Mouse (Mus musculus): Measurements from ENCODE around the gene Itgb3. TPM values are rescaled to one million over a fixed set of nuclear protein-coding genes. Genes with fewer than 3 reads are reported as not detected.
"Not testable (repeated sequence)": the region's sequence is repeated elsewhere in the genome, so short reads cannot be mapped to it uniquely, and the experiment has no call there.

Gene Itgb3
- 1 to 10 TPM; 1.1 to 1.8 TPM for total RNA-seq (2021)

DNA sequence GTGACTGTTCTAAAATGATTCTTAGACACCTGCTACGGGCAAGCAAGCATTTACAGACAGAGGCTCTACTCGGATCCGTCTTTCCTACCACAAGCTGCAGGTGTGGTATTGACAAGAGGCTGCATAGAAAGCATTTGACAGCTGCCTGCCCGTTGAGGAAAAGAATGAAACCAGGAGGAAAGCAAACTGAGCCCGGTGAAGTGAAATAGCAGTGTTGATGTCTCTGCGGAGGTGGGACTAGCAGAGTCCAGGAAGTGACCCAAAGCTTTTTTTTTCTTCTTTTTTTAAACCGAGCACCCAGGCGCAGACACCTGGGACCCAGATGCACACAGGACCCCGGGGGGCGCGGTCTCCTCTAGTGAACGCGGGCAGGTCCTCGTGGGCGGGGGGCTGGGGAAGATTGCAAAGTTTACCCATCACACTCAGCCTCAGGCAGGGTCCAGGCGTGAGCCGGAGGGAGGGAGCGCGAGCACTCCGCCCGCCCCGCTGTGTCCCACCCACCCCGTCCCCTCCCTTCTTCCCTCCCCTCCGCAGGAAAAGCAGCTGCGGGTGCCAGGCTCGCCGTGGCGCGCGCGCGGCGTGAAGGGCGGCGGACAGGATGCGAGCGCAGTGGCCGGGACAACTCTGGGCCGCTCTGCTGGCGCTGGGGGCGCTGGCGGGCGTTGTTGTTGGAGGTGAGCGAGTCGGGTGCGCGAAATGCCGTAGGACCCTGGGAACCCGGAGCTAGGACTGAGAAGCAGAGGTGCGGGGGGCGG lies at the start of gene Itgb3:
Gene Itgb3, plus strand, starts transcription at position 510 of the 755 bp plus-strand sequence.
- peak; percentile 18 to 46 for DNase-seq (ENCODE audit: extremely low spot score in 1 of 2, low spot score in 1 of 2)

DNA sequence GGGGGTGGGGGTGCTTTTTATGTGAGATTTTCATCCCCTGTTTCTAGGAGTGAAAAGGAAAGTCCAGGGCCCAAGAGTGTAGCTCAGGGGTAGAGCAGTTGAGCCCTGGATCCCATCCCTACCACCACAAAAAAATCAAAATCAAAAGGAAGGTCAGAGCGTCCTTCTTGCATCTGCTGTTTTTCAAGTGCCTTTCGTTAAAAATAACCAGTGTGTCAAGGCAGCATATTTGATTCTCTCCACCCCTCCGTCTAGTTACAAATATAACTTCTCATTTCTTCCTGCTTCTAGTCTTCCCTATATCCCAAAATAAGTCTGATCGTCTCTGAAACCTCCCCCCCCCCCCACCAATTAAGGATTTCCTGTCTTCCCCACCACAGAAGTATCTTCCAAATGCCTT lies 49.7 kb upstream of the Itgb3 start:
- DNase-seq (ENCODE audit: extremely low spot score in 1 of 2, low spot score in 1 of 2), result no peak

DNA sequence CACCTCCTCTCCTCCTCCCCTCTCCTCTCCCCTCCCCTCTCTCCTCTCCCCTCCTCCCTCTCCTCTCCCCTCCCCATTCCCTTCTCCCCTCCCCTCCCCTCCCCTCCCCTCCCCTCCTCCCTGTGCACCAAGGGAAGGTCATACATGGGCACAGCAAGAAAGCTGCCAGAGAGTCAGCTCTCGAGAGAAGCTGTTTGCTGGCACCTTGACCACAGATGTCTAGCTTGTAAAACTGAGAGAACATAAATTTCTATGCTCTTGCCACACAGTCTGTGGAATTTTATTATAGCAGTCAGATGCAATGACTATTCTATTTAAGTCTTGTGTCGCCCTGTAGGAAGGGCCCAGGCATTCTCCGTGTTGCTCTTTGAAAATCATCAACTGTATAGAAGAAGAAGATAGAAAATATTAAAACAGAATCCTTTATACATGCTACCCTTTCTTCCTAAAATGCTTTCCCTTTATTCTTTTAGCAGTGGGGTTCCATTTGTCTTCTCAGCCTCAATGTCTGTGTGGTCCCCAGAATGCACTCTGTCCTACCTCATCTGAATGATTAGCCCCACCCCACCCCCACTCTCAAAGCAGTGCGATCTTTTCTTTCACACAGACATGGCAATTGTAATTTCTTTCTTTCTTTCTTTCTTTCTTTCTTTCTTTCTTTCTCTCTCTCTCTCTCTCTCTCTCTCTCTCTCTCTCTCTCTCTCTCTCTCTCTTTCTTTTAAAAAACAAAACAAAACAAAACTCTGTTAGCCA lies 49.0 kb upstream of the Itgb3 start:
- no peak for DNase-seq (ENCODE audit: extremely low spot score in 1 of 2, low spot score in 1 of 2)

DNA sequence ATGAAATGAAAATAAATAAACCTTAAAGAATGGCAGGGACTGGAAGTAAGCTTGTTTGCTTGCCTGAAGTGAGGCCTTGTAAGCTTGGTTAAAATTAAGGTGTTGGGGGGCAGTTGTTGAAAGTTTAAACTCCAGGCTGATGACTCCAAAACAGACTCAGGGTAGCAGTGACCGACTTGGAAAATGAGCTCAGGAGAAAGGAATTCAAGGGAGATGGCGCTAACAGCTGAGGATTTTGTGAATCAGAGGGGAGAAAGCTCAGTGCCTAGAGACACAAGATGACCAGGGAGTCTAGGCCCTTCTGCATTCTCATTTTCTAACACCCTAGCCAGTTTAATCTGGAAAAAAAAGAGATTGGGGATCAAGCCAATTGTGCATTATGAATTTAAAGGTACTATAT lies 46.8 kb upstream of the Itgb3 start:
- DNase-seq (ENCODE audit: extremely low spot score in 1 of 2, low spot score in 1 of 2), result no peak

DNA sequence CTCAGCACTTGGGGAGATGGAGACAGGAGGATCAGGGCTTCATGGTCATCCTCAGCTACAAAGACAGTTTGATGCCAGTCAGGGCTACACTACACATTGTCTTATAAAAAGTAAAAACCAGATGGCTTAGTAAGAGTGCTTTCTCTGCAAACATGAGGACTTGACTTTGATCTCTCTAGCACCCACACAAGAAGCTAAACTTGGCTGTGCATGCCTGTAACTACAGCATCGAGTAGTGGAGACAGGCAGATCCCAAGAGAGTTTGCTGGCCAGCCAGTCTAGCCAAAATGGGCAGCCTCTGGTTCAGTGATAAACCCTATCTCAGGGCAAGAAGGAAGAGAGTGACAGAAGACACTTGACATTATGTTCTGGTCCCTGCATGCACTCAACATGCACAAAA lies 44.3 kb upstream of the Itgb3 start:
- DNase-seq (ENCODE audit: extremely low spot score in 1 of 2, low spot score in 1 of 2), result no peak

DNA sequence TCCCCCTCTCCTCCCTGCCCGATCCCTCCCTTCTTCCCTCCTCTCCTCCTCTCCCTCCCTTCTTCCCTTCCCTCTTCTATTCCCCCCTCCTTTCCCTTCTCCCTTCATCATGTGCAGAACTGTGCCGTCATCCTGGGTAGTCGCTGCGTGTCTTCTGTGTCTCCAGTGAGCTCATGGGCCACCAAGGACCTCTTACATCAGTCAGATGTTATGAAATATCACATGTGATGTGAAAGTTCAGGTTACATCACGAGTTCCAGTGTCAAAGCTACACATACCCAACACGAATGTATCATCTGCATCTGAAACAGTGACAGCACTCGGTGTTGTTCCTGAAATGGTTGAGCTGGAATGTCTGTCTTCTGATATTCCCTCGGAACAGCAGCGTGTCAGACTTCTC lies 42.6 kb upstream of the Itgb3 start:
- no peak for DNase-seq (ENCODE audit: extremely low spot score in 1 of 2, low spot score in 1 of 2)

DNA sequence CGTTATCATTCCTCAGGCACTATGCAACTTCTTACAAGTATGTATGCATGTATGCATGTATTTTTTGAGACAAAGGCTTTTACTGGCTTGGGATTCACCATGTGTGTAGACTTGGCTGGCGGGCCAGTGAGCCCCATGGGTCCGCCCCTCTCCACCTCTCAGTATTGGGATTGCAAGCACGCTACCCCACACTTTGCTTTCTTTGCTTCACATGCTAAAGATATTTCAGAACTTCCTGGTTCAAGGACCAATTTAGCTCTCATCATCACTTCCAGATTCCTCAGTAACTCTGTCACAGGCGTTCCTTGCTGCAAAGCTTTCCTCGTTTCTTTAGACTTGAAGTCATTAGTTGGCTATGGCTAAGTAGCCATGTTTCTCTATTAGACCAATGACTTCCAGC lies 41.7 kb upstream of the Itgb3 start:
- no peak for DNase-seq (ENCODE audit: extremely low spot score in 1 of 2, low spot score in 1 of 2)

DNA sequence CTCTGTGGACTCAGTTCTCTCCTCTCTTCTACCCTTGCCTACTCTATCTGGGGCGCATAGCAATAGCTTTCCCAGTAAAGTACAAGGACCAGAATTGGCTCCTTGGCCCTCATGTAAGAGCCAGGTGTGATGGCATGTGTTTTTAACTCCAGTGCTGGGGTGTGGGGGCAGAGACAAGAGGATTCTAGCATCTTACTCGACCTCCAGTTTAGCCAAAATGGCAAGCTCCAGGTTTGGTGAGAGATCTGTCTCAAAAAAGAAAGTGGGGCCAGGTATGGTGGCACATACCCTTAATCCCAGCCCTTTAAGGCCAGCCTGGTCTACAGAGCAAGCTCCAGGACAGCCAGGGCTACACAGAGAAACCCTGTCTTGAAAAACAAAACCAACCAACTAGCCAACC lies 41.0 kb upstream of the Itgb3 start:
- no peak for DNase-seq (ENCODE audit: extremely low spot score in 1 of 2, low spot score in 1 of 2)

DNA sequence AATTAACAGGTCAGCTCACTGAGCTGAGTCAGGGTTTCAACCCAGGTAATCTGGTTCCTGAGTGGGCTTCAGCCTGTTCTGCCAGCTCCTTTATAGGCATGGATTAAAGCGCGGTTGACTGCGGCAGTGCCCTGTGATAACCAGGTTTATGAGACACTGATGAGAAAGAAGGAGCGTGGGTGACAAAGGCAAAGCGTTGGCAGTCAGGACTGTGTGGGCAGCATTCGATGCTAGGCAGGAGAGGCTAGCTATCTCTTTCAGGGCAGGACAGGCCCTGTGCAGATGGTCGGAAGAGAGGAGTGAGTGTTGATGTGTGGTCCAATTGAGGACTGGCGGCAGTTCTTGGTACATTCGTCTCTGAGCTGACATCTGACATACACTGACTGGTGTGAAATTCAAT lies 40.1 kb upstream of the Itgb3 start:
- no peak for DNase-seq (ENCODE audit: extremely low spot score in 1 of 2, low spot score in 1 of 2)

DNA sequence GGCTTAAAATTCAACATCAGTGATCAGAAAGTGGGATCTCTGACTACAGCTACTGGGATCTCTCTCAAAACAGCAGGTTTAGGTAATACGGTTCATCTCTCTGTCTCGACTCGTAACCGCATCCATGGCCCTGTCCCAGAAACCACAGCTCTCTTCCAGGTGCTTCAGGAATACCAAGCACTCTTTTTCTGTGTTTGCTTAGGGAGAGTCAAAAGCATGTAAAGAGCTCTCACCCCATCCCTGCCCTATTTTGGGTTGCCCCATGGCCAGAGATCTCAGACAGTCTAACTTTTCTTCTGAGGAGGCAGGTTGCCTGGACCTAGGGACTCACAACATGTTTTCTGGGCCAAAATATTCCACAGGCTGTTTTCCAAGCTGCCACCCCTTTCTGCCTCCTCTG lies 39.5 kb upstream of the Itgb3 start:
- no peak for DNase-seq (ENCODE audit: extremely low spot score in 1 of 2, low spot score in 1 of 2)

DNA sequence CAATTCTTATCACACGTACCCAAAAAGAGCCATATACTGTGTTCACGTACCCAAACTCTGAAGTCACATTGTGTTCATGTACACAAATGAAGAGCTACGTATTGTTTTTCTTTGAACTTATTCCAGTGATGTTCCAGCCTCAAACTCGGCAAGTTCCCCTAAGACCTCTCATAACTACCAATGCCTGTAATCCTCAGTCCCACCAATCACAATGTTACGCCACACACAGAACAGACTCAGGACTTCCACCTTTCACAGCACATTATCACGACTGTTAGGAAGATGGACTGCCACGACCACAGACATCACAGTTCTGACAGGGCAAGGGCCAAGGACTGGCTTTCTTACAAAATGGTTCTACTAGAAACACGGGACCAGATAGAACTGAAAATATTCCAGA lies 37.3 kb upstream of the Itgb3 start:
- DNase-seq (ENCODE audit: extremely low spot score in 1 of 2, low spot score in 1 of 2), result not testable (repeated sequence)

DNA sequence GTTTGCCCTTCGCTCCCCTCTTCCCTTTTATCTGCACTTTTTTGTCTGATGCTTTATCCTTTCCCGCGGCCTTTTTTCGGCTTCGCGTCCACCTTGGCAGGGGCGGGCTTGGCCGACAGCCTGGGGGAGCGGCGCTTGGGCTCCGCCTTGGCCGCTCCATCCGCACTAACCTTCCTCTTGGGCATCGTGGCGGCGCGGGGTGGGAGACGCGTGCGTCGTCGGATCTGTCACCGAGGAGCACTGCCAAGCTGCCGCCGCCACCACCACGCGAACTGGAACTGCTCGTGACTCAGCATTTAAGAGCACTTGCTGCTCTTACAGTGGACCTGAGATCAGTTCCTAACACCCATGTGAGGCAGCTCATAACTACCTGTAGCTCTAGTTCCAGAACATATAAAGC lies 36.4 kb upstream of the Itgb3 start:
- not testable (repeated sequence) for DNase-seq (ENCODE audit: extremely low spot score in 1 of 2, low spot score in 1 of 2)

DNA sequence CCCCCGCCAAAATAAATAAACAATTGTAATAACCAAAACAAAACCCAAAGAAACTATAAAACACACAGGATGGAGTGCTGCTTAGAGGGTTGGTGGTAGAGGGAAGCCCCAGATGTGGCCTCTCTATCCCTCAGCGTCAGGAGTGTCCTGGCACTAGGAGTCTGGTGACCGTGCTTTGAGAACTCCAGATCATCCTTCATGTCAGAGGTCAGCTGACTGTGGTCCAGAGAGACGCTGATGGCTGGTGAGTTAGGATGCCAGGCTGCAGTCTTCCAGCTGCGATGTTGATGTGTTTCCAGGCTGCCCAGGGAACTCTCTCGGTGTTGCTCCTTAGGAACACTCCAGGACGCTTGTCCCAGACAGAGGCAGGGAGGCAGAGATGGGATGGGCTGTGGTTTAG lies 35.7 kb upstream of the Itgb3 start:
- no peak for DNase-seq (ENCODE audit: extremely low spot score in 1 of 2, low spot score in 1 of 2)

DNA sequence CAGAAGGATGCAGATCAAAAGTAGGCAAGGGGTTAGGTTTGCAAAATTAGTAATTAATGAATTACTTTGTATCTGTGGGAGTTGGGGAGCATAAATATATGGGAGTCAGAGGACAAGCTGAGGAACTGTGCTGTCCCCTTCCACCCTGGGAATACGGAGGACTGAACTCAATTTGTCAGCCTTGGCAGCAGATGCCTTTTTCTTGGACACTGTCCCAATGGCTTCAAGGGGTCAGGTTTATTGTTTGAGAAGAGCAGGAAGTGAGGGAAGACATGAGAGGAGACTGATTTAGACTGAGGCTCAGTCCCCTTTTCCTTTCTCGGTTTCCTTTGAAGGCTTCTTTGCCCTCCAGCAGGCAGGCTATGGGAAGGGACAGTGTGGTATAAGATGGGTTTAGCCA lies 35.2 kb upstream of the Itgb3 start:
- no peak for DNase-seq (ENCODE audit: extremely low spot score in 1 of 2, low spot score in 1 of 2)

DNA sequence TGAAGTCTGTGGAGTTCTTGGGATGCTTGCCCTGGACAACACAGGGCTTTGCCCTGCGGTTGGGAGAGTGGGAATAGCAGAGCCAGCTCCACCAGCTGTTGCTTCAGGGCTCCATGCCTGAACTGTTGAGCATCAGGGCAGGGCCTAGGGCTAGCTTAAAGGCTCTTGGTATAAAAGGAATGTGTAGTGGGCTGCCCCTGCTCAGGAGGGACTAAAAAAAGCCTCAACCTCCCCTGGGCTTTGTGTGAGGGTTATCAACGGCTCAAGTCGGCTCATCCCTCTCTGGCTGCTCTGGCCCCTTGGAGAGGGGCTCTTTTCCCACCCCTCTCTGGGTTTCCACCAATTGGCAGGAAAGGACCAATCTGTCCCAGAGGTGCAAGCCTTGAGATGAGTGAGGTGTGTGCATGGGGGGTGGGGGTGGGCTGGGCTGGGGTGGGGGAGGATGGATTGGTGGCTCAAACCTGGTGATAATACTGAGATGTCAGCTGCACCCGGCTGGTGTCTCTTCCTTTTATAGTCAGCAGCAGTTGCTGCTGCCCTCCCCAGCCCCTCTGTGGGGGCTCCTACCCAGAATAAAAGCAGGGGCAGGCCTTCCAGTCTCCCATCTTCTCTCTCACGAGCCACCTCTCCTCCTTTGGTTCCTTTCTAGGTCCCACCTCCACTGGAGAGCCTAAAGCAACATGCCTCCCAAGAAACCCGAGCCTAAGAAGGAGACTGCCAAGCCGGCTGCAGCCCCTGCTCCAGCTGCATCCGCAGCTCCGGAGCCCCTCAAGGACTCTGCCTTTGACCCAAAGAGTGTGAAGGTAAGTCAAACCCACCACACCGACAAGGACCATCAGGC lies 30.8 kb upstream of the Itgb3 start:
- DNase-seq (ENCODE audit: extremely low spot score in 1 of 2, low spot score in 1 of 2), result no peak

DNA sequence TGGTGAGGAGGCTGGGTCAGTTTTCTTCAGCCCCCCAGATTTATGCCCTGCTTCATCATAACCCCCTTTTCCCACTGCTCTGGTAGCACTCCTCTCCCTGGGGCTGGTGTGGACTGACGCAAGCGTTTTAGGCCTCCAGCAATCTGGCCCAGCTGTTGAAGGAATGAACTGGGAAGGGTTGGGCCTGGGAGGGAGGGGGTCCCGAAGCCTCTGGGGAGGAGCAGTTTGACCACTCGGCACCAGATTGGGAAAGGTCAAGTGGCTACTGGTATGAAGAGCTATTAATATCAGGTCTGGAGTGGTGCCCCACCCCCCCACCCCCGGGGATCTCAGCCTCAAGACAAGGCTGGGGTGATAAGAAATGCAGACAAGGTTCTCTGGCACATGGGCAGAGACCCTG lies 29.7 kb upstream of the Itgb3 start:
- DNase-seq (ENCODE audit: extremely low spot score in 1 of 2, low spot score in 1 of 2), result no peak

DNA sequence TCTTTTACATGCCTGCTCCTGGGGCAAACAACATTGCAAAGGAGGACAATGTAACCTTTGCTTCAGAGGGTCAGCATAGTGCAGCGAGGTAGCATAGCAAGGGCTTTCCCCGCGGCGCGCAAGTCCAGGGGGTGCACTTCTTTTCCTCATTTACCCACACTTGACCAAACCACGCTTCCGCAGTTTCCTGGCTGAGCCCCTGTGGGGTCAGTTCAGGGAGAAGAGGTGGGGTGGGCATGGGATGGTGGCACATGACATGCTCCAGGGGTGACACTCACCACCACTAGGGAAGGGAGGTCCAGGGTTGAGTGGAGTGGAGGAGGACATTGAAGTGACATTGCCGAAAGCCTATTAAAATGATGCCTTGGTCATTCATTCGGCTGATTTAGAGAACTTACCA lies 28.7 kb upstream of the Itgb3 start:
- DNase-seq (ENCODE audit: extremely low spot score in 1 of 2, low spot score in 1 of 2), result no peak

DNA sequence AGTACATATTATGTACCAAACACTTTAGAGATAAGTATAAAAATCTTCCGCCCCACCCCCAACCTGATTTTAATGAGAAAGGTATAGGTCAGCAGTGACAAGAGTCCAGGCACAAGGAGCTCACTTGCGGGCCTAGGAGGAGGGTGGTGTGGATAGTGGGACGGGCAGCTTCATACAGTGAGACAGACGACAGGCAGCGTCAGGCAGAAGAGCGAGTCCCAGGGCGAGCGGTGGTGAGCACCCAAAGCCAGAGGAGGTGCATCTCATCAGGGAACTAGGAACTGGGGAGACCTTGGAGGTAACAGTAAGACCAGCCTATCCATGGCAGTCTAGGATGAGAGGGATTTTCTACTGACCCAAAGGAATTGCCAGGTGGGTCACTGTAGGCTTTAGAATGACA lies 28.2 kb upstream of the Itgb3 start:
- no peak for DNase-seq (ENCODE audit: extremely low spot score in 1 of 2, low spot score in 1 of 2)

DNA sequence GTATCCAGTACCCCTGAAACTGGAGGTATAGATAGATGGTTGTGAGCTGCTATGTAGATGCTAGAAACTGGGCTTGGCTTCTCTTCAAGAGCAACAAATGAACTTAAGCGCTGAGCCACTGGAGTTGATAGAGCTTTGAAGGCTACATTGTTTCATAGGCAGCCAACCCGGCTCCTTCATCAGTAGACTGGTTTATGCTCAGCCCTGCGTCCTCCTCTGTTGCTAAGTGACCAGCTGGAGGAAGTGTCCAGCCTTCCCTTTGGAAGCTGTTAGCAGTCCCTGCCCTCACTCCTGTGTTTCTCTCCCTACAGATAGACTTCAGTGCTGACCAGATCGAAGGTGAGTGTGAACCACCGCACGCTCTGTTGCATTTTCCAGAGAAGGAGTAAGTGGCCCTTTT lies 27.7 kb upstream of the Itgb3 start:
- DNase-seq (ENCODE audit: extremely low spot score in 1 of 2, low spot score in 1 of 2), result no peak

DNA sequence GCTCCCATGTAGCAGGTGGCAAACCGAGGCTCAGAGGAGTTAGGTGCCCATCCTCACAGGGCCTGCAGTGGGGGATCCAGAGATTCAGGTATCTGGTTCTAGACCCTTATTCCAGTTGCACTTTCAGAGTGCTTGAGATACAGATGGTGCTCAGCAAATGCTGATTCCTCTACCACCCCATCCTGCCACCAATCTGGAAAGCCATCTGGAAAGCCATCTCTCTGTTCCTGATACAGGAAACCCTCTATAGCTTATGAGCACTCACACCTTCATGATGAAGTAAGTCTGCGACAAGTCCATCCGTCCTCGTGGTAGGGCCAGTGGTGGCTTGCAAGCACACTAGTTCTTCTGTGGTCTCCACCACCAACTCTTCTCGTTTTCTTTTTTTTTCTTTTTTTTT lies 27.2 kb upstream of the Itgb3 start:
- peak in 1 of 2 experiments; percentile 59 for DNase-seq (ENCODE audit: extremely low spot score in 1 of 2, low spot score in 1 of 2)
